Mouse (Mus musculus) cerebellum, adult 2 months (tissue): ENCODE data around the gene 6430531B16Rik. TPM values are rescaled to one million over a fixed set of nuclear protein-coding genes. Genes with fewer than 3 reads are reported as not detected.

ENCODE experiments used
- DNase-seq, 2 experiments: peaks; one replicate each; pipeline ENCODE4 v3.0.0; 2021
- H3K27ac ChIP-seq: fragments of 200-500 bp; 2 replicates; pipeline ENCODE4 v1.5.1; 2012; ENCODE audit warnings: low read length, control low read depth, inconsistent platforms; ENCODE audit not compliant: insufficient read depth
- H3K27me3 ChIP-seq: fragments of 200-500 bp; 2 replicates; pipeline ENCODE4 v1.6.1; 2012; ENCODE audit warnings: inconsistent platforms, mild to moderate bottlenecking, low read length, moderate library complexity; ENCODE audit not compliant: control insufficient read depth, insufficient read depth
- H3K4me1 ChIP-seq: fragments of 200-500 bp; 2 replicates; pipeline ENCODE4 v1.6.1; 2011; ENCODE audit warnings: low read length; ENCODE audit not compliant: control insufficient read depth, insufficient read depth
- H3K4me3 ChIP-seq: fragments of 200-500 bp; replicated peaks from 2 replicates; pipeline ENCODE3; 2011; ENCODE audit warnings: mild to moderate bottlenecking, low read depth, low read length, control low read depth; ENCODE audit not compliant: insufficient read depth
- CTCF ChIP-seq: fragments of 200-500 bp; IDR thresholded peaks from 2 replicates; pipeline ENCODE4 v1.5.1; 2011; ENCODE audit warnings: low read depth, mild to moderate bottlenecking, control low read depth, low read length, moderate library complexity, borderline replicate concordance; ENCODE audit not compliant: insufficient read depth
- POLR2A ChIP-seq: fragments of 200-500 bp; IDR thresholded peaks from 2 replicates; pipeline ENCODE4 v1.6.1; 2011; ENCODE audit warnings: low read length, control low read depth, borderline replicate concordance; ENCODE audit not compliant: insufficient read depth
- WGBS: fragments of 180-500 bp; shearing (Covaris S2); methylation state at CpG from one replicate; pipeline ENCODE4 v1.1.7; 2018; 5-methylcytosine and 5-hydroxymethylcytosine counted together
- polyA plus RNA-seq: library from polyadenylated mRNA; depleted of rRNA; stranded (reverse); fragments of >200 nt; gene quantifications from 2 replicates; pipeline ENCODE4 v1.2.3, GENCODE M21; 2012; rRNA removed

Gene 6430531B16Rik
- polyA plus RNA-seq: 0.21 and 0.39 TPM in 2 replicates

DNA sequence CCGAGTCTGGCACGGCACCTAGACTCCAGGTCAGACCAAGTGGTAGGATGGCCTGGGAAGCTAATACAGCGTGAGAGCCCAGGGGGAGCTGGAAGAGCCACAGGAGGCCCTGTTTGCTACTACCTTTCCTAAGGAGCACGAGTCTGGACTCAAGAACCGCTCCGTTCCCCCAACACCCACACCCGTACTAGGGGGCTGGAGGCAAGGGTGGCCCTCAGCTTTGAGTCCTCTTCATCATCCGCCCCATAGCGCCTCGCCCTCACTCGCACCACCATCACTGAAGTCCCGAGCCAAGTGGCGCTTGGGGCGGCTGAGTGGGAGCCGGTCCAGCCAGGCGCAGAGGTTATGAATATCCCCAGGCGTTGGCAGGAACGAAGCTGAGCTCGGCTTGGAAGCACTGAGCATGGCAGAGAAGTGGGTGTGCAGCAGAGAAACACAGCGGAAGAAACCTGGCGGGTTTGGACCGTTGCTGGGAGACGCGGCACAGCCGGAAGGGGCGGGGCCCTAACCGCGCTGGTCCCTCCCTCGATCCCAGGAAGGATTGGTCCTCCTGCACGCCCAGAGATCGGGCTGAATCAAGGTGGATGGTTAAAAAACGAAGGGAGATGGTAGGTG, at the start of gene 6430531B16Rik:
TSS of gene 6430531B16Rik (minus strand) at position 478 of the 615 bp plus-strand sequence.
- TF ChIP-seq CTCF (no peak), POLR2A (no peak)
- no peak within 1 kb of the TSS for H3K27ac ChIP-seq
- H3K4me3 ChIP-seq: peak within 1 kb of the TSS; percentile 58
- peaks cover 4% of the 10 kb centered on the region; the same call in 1 of the 2 replicates for H3K4me1 ChIP-seq
- WGBS: 2% methylated on average over 32 of the region's 32 CpGs
- DNase-seq: peak; percentile 82 to 86
- no peaks in the 10 kb centered on the region for H3K27me3 ChIP-seq

DNA sequence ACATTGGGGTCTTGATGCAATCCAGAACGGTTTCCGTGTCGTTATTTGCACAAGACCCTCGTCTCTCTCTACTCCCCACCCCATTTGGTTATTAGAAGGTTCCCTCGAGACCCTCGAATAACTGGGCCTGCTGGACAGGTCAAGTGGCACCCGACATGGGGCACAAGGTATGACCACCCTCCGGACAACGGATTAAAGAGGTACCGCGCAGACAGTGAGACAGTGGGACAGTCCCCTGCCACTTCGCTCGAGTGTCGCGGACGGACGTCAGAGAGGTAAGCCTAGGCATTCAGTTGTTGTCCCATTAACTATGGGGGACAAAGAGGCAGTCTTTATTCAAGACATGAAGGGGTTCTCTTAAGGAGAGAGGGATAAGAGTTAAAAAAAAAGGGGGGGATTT, 32.8 kb upstream of the 6430531B16Rik start:
- no peaks in the 10 kb centered on the region for H3K4me1 ChIP-seq
- 98% methylated on average over 17 of the region's 17 CpGs for WGBS
- no peaks in the 10 kb centered on the region for H3K27me3 ChIP-seq
- peak in 1 of 2 experiments; percentile 2 for DNase-seq
- H3K27ac ChIP-seq: no peak overlapping the region
- H3K4me3 ChIP-seq: no peak overlapping the region
- TF ChIP-seq POLR2A: no peak
- TF ChIP-seq CTCF: no peak

DNA sequence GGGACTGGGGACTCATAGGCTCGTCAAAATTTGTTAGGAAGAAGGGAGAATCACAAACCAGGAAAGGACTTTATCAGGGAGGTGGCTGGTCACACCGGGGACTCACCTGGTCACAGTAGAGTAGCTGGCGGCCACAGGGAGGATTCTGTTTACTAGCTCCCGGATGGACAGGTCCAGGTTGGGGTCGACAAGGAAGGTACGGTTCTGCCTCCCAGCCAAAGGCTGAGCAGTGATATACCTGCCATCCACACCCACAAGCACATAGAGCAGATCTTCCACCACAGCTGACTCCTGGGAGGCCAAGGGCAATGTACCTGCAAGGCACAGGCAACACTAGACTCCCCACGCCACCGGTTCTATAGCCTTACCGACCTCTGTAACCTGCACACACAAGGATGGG, 29.2 kb upstream of the 6430531B16Rik start:
- TF ChIP-seq POLR2A (no peak), CTCF (no peak)
- Histone ChIP-seq H3K4me3 (no peak overlapping the region), H3K27ac (no peak overlapping the region), H3K27me3 (no peaks in the 10 kb centered on the region), H3K4me1 (no peaks in the 10 kb centered on the region)
- peak in 1 of 2 experiments; percentile 2 for DNase-seq
- WGBS: 98% methylated on average over 9 of the region's 9 CpGs

DNA sequence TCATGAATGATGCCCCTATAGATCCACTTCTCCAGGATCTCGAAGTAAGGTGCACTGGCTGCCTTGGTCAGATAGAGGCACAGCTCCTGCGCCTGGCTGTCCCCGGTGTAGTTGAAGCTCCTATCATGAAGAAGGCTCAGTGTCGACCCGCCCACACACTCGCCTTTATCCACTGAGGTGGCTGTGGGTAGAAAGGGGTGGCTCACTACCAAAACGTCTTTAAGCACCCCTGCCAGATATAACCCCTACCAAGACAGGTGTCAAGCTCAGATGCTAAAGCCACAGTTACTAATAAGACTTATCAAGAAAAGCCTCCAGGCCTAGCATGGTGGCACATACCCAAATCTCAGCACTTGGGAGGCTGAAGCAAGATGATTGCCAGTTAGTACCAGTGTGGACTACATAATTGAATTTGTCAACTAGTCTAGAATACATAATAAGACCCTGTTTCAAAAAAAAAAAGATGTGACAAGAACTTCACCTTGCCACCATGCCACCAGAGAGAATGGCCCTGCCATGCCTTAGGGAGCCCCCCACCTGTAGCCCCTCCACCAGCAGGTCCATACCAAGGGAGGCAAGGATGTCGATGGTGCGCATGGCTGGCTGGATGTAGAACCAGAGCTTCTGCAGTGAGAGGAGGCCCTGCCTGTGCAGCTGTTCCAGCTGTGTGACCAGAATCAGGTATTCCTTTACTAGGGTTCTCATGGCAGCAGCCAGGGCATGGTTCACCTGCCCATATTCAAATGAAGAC, 28.5 kb upstream of the 6430531B16Rik start:
- peak in 1 of 2 experiments; percentile 3 for DNase-seq
- H3K27me3 ChIP-seq: no peaks in the 10 kb centered on the region
- H3K4me3 ChIP-seq: no peak overlapping the region
- H3K4me1 ChIP-seq: no peaks in the 10 kb centered on the region
- 92% methylated on average over 9 of the region's 9 CpGs for WGBS
- TF ChIP-seq POLR2A (no peak), CTCF (no peak)
- H3K27ac ChIP-seq: no peak overlapping the region

DNA sequence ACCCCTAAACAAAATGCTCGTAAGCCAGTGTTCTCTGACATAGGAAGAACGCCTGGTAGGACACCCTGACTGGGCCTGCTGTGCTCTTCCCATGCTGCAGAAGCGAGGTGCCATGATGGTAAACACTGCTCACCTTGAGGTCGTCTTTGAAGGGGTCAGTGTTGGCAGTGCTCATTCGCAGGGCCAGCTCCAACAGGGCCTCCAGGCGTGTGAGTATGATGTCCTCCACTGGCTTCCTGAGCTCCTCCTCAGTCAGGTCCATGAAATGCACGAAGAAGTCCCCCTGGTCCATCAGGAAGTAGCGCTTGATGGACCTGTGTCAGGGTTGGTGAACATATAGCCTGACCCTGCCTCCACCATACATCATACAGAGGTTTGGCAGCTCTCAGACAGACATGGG, 26.1 kb upstream of the 6430531B16Rik start:
- H3K27me3 ChIP-seq: no peaks in the 10 kb centered on the region
- H3K27ac ChIP-seq: no peak overlapping the region
- no peaks in the 10 kb centered on the region for H3K4me1 ChIP-seq
- WGBS: 92% methylated on average over 8 of the region's 8 CpGs
- TF ChIP-seq CTCF (no peak), POLR2A (no peak)
- no peak overlapping the region for H3K4me3 ChIP-seq
- DNase-seq: peak in 1 of 2 experiments; percentile 4

DNA sequence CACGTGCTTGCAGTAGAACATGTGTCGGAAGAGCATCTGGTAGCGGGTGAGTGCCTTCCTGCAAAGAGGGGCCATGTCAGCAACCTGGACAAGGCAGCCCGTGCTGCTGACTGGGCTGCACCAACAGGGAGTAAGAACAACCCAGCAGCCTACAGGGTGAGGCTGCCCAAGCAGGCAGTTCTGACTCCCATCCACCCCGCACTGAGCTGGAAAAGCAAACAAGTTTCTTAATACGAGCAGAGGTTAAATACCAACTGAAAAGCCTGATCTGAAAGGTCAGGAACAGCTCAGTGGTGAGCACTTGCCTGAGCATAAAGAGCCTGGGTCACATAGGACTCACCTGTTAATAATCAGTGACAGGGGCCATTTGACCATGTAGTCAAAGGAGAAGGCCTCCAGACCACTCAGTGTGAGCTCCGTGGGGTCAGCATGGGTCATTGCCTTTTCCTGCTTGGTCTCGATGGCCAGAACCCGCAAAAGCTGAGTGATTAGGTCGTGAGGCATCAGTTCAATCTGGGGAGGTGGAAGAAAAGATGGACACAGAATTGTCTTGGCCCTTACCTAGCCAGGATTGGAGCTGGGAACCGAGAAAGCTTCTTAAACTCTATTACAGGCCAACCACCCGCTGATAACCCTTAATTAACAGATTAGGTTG, 22.7 kb upstream of the 6430531B16Rik start:
- Histone ChIP-seq H3K27ac (no peak overlapping the region), H3K4me3 (no peak overlapping the region), H3K4me1 (no peaks in the 10 kb centered on the region), H3K27me3 (no peaks in the 10 kb centered on the region)
- no peak for DNase-seq
- no peak for TF ChIP-seq POLR2A
- no peak for TF ChIP-seq CTCF
- 53% methylated on average over 12 of the region's 12 CpGs for WGBS

DNA sequence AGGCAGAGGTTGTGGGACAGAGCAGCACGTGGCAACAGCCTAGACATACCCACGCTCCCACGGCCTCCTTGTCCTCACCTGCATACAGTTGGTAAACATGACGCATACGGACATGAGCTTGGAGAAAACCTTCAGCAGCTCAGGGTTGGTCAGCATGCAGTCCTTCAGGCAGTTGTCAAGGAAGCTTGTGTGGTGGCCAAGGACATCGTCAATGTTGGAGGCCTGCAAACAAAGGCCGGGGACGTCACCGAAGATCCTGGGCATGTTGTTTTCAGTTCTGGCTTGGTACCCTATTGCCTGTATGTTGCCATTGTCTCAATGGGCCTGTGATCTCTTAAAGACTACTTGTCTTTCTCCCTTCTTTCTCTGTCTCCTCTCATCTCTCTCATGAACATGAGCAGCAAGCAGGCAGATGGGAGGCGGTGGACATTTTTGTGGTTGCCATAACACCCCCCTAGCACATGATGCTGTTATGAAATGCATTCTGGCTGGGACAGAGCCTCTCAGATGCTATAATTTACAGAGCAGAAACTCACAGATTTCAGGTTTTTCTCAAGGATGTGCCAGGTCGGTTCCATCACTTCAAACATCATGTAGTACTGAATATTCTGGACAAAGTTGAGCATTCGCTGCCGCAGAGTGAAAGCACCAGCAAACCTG, 20.3 kb upstream of the 6430531B16Rik start:
- WGBS: 88% methylated on average over 13 of the region's 13 CpGs
- Histone ChIP-seq H3K27ac (no peak overlapping the region), H3K4me1 (no peaks in the 10 kb centered on the region), H3K27me3 (no peaks in the 10 kb centered on the region), H3K4me3 (no peak overlapping the region)
- TF ChIP-seq CTCF (no peak), POLR2A (no peak)
- no peak for DNase-seq
